Mouse (Mus musculus) cerebellum, adult 11 months (tissue): Measurements from ENCODE around the gene Syf2.

ENCODE experiments used
- DNase-seq: peaks from one replicate; pipeline ENCODE4 v3.0.0; 2022

Gene Syf2

GRCm38 (mm10) chr4:134924019-134924741, 6.5 kb upstream of the Syf2 start:
- DNase-seq = peak; percentile 42

GRCm38 (mm10) chr4:134925206-134925605, 5.5 kb upstream of the Syf2 start:
- no peak for DNase-seq

DNA sequence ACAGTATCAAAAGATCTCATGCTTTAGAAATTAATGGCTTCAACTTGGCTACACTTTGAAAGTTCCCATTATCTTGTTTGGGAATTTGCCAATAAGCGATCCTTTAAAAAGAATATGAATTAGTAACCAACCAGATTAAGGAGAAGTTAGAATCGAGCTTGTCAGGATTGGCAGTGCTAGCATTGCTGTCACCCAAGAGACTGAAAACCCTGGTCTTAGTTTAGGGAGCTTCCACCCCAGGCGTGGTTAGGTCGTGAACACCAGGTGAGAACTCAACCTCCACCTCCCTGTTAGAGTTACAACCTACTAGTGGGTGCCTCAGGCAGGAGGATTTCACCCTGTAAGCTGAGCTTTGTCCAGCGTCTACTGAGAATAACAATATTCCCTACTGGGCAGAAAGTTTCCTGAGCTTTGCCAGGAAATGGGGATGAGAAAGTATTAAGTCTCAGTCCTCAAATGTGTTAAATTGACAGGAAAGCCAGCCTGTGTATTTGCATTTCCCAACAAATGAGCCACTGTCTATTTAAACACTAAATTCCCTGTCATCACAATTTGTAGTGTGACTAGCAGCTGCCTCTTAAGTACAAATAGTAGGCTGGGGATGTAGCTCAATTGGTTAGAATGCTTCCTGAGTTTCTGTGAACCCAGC, 2.8 kb upstream of the Syf2 start:
- no peak for DNase-seq

DNA sequence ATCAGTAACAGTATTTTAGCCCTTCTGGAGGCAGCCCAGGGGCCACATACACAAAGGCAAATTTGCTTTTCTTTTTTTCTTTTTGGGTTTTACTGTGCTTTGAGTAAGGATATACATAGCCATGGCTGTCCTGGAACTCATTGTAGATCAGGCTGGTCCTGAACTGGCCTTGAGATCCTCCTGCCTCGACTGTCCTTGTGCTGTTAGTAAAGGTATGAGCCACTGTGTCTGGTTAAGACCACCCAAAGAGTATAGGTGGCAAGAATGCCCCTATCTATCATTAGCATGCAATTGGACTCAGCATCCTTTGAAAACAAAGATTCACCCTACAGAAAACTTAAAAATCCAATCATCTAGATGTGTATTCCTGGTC, 2.2 kb upstream of the Syf2 start:
- DNase-seq = no peak

DNA sequence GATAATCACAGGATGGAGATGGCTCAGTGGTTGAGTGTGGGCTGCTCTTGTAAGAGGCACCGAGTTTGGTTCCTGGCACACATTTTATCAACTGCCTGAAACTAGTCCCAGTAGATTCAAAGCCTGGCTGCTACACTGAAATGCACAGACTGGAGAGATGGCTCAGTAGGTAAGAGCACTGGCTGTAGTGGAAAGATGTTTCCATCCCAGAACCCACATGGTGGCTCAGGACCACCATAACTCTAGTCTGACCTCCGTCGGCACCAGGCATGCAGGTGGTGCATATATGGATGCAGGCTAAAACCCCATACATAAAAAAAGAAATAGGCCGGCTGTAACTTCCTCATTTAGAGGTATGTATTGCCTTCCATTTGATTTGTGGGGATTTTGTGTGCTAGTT, 1.2 kb upstream of the Syf2 start:
- no peak for DNase-seq

- DNase-seq = no peak
Observed at GRCm38 (mm10) chr4:134930190-134930589, 508 bp upstream of the Syf2 start.

DNA sequence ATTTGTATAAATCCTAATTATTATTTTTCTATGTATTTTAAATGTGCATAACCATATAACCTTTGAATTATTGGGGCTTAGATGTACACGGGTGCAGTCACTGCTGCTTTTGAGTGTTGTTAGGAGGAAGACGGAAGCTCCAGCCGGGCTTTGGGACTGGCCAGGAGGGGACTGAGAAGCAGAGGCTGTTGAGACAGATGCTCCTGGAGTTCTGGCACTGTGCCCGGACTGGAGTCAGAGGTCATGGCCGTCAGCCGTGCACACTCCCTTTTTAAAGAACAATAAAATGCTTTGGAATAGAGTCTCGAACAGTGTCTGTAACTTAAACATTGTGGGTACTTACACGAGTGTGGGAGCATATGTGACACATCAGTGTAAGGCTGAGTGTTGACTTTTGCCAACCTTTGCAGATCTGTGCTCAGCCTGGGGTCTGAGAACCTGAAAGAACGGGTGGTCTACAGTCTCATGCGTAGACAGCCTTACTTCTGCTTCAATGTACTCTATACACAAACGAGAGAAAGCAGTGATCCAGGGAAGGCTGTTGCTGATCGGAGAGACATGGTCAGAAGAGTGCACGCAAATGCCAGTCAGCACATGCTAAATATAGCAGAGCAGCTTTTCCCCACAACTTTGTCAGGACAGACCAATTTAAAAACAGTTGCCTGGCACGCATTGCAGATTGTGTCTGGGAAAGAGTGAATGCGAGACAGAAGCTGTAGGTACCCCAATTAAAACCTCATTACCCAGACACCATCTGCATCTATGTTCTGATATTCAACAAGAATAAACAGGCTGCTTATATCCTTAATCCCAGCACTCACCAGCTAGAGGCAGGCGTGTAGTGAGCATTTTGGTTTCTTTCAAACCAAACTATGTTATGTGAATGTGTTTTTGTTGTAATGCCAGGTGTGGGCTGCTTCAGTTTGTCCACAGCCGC, 6.8 kb downstream of the Syf2 start:
- no peak for DNase-seq

DNA sequence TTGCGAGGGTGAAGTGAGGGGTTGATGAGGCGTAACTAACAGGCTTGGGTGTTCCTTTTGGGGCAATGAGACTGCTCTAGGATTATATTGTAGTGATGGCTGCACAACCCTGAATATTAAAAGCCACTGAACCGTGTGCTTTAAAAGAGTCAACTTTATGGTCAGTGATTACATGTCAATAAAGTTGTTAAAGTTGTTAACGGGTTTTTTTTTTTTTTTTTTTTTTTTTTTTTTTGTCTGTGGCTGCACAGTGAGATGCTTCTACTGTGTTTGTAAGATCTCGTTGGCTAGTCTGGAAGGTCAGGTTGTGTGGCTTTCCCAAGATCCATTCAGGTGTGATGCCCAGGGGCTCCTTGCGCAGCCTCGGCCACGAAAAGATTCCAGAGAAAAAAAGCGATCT, 9.2 kb downstream of the Syf2 start:
- no peak for DNase-seq

DNA sequence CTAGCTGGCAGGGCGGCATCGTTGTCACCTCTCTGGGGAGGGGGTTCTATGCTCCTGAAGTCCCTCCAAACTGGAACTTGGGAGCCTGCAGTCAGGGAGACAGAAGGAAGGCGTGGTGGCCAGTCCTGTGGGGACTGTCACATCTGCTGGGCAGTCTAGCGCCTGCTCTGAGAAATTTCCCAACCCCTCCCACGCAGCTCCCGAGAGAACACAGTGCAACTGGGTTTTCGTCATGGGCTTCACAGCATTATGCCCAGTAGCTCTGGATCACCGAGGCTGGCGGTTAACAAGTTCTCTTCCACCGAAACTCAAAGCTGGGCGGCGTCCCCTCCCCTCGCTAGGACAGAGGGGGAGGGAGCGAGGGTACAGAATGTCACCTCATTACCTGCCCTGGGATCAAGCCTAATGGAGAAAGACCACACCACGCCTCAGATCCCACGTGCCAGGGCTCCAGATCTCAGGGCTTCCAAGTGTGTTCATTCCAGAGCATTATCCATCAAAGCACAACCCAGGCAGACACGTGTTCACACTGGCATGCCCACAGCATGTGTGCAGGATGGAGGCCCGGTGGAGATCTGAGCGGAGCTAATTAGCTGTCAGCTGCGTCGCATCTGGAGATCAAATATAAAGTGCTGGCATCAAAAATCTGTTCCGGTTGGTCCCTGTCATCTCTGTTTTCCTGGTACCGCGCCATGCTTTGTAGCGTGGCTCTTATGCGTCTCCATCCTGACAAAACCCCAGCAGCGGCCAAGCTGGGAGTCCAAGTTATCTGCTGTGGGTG, 13.2 kb downstream of the Syf2 start:
- DNase-seq = no peak

DNA sequence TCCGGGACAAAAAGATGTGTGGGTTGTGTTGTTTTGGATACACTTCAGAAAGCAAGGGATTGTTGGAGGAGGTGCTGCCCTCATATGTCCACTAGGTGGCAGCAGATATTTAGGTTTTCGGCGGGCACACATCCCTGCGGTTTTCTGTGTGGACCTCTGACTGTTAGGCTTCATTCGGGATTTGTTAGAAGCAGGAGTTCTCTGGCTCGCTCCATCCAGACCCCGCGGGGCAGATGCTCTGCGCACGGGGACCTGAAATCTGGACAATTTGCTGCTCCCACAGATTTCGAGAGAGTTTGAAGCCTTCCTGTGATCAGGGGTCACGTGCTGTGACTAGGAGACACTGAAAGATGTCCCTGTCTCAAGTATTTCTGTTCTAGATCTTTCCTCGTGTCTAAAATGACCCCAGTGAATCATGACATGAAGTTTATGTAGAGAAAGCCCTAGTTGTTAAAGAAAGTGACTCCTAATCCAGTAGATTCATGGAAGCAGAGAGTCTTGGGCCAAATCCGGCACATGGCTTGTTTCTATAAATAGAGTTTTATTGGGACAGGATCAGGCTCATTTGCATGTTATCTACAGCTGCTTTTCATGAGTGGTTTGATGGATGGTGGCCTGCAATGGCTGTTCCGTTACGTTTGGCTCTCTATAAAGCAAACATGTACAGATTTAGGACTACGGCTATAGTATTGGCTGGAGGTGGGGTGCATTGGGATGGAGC, 15.5 kb downstream of the Syf2 start:
- peak; percentile 71 for DNase-seq

DNA sequence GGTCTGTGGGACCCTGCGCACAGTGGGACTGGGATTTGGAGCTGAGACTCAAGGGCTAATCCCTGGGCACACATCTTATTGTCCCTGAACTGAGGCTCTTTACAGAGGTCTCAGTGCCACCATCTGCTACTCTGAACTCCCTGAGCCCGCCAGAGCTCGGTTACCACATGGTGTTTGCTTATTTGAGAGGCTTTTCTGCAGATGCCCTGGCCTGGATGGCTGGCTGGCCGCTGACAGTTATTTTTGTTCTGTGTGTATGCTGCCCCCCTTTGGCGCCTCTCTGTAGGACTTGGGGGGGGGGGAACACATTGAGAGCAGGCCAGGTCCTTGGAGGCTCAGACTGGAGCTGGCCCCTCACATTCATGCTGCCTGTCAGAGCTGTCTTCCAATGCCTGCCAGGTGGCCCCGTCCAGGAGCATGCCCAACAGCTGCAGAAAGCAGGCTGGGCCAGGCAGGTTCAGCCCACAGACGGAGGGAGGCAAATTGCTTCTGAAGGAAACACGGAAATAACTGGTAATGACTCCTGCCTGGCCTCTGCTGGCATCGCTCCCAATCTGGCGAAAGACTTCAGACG, 19.9 kb downstream of the Syf2 start:
- no peak for DNase-seq

GRCm38 (mm10) chr4:134954461-134954860, 23.8 kb downstream of the Syf2 start:
- peak; percentile 45 for DNase-seq

- DNase-seq = no peak
Observed at GRCm38 (mm10) chr4:134955196-134955595, 24.5 kb downstream of the Syf2 start.

DNA sequence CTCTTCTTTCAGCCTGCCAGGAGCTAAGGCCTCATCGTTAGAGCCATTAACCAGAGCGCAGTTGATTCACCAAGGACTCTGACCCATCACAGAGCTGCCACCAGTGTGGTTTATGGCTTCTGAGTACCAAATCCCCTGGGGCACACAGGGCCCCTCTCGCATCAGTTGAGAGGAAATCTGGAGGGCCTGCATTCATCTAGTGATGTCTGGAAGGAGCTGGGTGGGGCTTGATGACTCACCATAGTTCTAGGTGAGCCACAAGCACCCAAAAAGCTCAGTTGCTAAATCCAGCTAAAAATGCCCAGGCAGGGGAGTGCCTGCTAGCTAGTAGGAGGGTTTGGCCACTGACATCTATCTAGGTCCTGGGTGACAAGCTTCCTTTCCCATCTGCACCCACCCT, 25.1 kb downstream of the Syf2 start:
- no peak for DNase-seq

DNA sequence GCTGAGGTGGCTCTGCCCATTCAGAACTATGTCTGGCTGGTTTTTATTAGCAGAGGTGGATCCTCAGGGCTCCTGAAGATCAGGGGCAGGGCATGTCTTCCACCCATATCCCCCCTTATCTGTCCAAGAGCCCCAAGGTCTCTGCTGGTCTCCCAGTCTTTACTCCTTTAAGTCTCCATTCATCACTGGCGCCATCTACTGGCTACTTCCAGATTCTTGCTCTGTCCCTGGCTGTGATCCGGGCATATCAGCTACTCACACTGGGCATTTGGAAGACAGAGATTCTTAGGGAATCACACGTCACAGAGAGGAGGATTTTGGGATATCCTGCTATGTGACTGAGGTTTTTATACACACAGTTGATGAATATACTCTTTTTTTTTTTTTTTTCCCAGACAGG, 25.6 kb downstream of the Syf2 start:
- DNase-seq = peak; percentile 61

DNA sequence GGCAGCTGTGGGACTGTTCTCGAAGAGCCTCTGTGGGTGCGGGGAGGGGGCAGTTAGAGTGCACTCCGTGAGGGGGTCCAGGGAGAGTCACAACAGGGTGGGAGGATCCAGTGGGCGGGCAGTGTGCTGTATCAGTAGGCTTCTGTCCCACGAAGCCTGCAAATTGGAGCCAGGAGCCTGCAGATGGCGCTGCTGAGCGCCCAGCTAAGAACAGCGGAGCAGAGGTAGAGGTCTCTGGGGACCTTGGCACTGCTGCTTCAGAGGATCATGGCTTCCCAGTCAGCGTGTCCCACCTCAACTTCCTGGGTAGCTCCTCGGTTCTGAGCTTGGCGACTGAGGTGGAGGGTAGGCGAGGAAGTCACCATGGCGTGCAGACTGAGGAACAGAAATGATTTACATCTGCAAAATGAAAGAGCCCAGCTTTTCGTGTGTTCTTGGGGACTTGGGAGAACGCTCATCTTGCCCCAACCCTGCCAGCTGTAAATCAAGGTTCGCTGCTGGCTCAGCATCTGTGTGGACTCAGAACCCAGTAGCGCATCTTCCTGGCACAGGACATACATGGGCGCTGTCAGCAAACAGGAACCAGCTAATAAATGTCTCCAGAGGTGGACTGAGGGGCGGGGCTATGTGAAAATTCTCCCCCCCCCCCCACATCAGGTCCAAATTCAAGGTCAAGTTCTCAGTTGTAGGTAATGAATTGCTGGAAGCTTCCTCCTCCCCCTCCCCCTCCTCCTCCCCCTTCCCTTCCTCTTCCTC, 32.5 kb downstream of the Syf2 start:
- DNase-seq = no peak

- no peak for DNase-seq
Observed at GRCm38 (mm10) chr4:134967887-134968604, 37.3 kb downstream of the Syf2 start.

GRCm38 (mm10) chr4:134968605-134968976, 37.9 kb downstream of the Syf2 start:
- no peak for DNase-seq

DNA sequence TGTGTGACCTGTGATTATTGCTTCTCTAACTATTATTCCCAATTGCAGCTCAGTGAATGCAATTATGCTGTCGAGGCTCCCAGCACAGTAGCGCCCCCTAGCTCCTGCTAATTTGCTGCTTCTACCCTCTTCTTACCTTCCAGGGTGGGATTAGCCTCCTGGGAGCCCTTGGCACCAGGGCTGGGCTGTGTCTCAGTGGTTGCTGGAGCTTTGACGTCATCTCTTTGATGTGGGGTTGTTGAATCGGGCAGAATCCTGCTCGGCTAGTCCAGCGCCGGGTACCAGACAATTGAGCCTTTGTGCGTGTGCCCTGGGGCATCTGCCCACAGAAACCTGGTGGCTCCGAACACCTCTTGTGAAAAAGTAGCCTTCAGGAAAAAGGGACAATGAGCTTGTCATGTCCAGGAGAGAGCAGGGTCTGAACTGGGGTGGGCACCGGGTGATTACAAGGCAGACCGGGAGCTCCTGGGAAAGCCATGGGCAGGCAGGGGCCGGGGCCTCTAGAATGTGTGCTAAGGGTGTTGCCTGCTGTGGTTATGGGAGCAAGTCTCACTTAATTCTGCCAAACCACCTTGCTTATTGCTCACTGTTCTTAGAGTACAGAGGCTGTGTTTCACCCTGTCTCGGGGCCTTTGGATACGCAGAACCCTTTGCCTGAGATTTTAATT, 44.7 kb downstream of the Syf2 start:
- DNase-seq = no peak

DNA sequence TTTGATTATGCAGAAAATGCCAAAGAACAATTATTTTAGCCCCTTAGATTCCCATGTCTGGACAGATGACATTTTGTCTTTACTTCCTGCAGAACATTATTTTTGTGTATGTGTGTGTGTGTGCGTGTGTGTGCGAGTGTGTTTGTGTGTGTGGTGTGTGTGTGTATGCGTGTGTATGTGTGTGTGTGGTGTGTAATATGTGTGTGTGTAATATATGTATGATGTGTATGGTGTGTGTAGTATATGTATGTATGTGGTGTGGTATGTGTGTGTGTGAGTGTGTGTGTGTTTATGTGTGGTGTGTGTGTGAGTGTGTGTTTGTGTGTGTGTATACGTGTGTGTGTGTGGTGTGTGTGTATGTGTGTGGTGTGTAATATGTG, 45.2 kb downstream of the Syf2 start:
- DNase-seq = no peak
